Mouse (Mus musculus) limb, embryonic 14.5 days (tissue): ENCODE results near the gene Tas2r135. TPM values are rescaled to one million over a fixed set of nuclear protein-coding genes. Genes with fewer than 3 reads are reported as not detected.

Experiments used
- ATAC-seq: fragments of 200-750 bp; cut with Nextera tagmentation; 2 replicates; pipeline ENCODE4 v1.8.0; 2017; ENCODE audit warnings: low read depth, moderate number of reproducible peaks, moderate TSS enrichment; ENCODE audit not compliant: low FRiP score
- DNase-seq: peaks from one replicate; pipeline ENCODE4 v3.0.0-alpha.2; 2015; ENCODE audit warnings: low spot score
- H3K27ac ChIP-seq: fragments of 300-500 bp; sonication (generic); replicated peaks from 2 replicates; pipeline ENCODE4 v1.5.1; 2014; ENCODE audit warnings: low read depth, mild to moderate bottlenecking, low read length, moderate library complexity, mixed read lengths
- H3K27me3 ChIP-seq: fragments of 300-500 bp; sonication (generic); 2 replicates; pipeline ENCODE4 v1.6.1; 2014; ENCODE audit warnings: low read length, mixed read lengths; ENCODE audit not compliant: control insufficient read depth, insufficient read depth
- H3K36me3 ChIP-seq: fragments of 300-500 bp; sonication (generic); 2 replicates; pipeline ENCODE4 v1.6.1; 2014; ENCODE audit warnings: mild to moderate bottlenecking, low read length, moderate library complexity, mixed read lengths; ENCODE audit not compliant: control insufficient read depth, insufficient read depth
- H3K4me1 ChIP-seq: fragments of 300-500 bp; sonication (generic); 2 replicates; pipeline ENCODE4 v1.6.1; 2014; ENCODE audit warnings: antibody characterized with exemption, low read length, mixed read lengths; ENCODE audit not compliant: control insufficient read depth, insufficient read depth
- H3K4me2 ChIP-seq: fragments of 300-500 bp; sonication (generic); replicated peaks from 2 replicates; pipeline ENCODE4 v1.6.1; 2014; ENCODE audit warnings: low read depth, mild to moderate bottlenecking, low read length, moderate library complexity; ENCODE audit not compliant: severe bottlenecking
- H3K4me3 ChIP-seq: fragments of 300-500 bp; sonication (generic); replicated peaks from 2 replicates; pipeline ENCODE4 v1.5.1; 2014; ENCODE audit warnings: low read length
- H3K9ac ChIP-seq: fragments of 300-500 bp; sonication (generic); 2 replicates; pipeline ENCODE4 v1.6.1; 2014; ENCODE audit warnings: mild to moderate bottlenecking, low read depth, low read length, moderate library complexity; ENCODE audit not compliant: severe bottlenecking
- H3K9me3 ChIP-seq: fragments of 300-500 bp; sonication (generic); 2 replicates; pipeline ENCODE4 v1.6.1; 2016; ENCODE audit warnings: low read length; ENCODE audit not compliant: control insufficient read depth
- POLR2A ChIP-seq: fragments of 200-500 bp; IDR thresholded peaks from 2 replicates; pipeline ENCODE4 v1.8.0; 2012; ENCODE audit warnings: inconsistent platforms, mild to moderate bottlenecking, moderate library complexity, borderline replicate concordance; ENCODE audit not compliant: insufficient read depth, insufficient read length; ENCODE audit errors: extremely low read depth
- WGBS: fragments of 180-500 bp; shearing (Covaris S2); extraction: QIAGEN DNeasy Blood & Tissue Kit; methylation state at CpG from one replicate; pipeline ENCODE4 v1.1.7; 2014; 5-methylcytosine and 5-hydroxymethylcytosine counted together
- polyA plus RNA-seq, 2 experiments: library from polyadenylated mRNA; depleted of rRNA in 1 of 2; stranded (reverse) in 1 of 2; unstranded in 1 of 2; fragments of >200 nt; fragmentation: Nextera tagmentation in 1 of 2; extraction: Ambion mirVana in 1 of 2; gene quantifications; 2 replicates each; pipeline versions ENCODE4 v1.2.1 to v1.2.3; 2012 to 2014

The Tas2r135 gene
- polyA plus RNA-seq, 2 experiments, result 0.11 TPM; not detected in 1

DNA sequence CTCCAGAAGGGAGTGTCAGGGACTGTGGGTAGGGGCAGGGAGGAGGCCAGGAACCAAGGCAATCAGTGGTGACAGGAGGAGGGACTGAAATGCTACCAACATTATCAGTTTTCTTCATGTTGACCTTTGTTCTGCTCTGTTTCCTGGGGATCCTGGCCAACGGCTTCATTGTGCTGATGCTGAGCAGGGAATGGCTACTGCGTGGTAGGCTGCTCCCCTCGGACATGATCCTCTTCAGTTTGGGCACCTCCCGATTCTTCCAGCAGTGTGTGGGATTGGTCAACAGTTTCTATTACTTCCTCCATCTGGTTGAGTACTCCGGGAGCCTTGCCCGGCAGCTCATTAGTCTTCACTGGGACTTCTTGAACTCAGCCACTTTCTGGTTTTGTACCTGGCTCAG is 29.2 kb downstream of the Tas2r135 start, which contains the start of gene Tas2r126:
Gene Tas2r126 (plus strand): TSS at position 90 of the 400 bp plus-strand sequence.
- H3K27me3 ChIP-seq, result no peaks in the 10 kb centered on the region
- DNase-seq (no peak), ATAC-seq (no peak)
- H3K27ac ChIP-seq, result no peak within 1 kb of the TSS
- no peak for TF ChIP-seq POLR2A
- H3K4me3 ChIP-seq, result no peak within 1 kb of the TSS
- no peaks in the 10 kb centered on the region for H3K9me3 ChIP-seq
- H3K4me1 ChIP-seq, result no peaks in the 10 kb centered on the region
- no peak within 1 kb of the TSS for H3K4me2 ChIP-seq
- 88% methylated on average over 6 of the region's 6 CpGs for WGBS
- no peaks in the 10 kb centered on the region for H3K36me3 ChIP-seq
- H3K9ac ChIP-seq, result no peak within 1 kb of the TSS

DNA sequence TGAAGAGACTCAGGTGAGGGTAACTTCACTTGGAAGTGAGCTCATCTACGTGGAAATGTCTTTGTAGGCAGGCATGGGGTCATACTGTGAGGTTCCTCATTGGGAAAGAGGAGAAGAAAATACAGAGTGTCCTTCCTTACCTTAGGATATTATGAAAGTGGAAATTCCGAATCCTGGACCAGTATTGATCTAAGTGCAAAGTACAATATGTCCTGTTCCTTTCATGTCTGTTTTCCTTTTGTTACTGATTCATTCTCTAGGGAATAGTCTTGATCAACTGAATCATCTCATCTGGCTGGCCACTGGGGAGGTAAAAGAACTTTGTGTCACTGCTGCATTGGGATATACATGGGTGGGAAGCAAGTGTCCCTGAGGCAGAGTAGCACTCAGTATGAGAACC is 30.3 kb downstream of the Tas2r135 start:
- H3K4me2 ChIP-seq, result no peak overlapping the region
- ATAC-seq, result no peak
- H3K4me3 ChIP-seq, result no peak overlapping the region
- no peaks in the 10 kb centered on the region for H3K36me3 ChIP-seq
- no peak for TF ChIP-seq POLR2A
- no peak overlapping the region for H3K9ac ChIP-seq
- no peaks in the 10 kb centered on the region for H3K4me1 ChIP-seq
- WGBS, result 68% methylated on average over 2 of the region's 2 CpGs
- no peak overlapping the region for H3K27ac ChIP-seq
- no peaks in the 10 kb centered on the region for H3K27me3 ChIP-seq
- no peak for DNase-seq
- H3K9me3 ChIP-seq, result no peaks in the 10 kb centered on the region

DNA sequence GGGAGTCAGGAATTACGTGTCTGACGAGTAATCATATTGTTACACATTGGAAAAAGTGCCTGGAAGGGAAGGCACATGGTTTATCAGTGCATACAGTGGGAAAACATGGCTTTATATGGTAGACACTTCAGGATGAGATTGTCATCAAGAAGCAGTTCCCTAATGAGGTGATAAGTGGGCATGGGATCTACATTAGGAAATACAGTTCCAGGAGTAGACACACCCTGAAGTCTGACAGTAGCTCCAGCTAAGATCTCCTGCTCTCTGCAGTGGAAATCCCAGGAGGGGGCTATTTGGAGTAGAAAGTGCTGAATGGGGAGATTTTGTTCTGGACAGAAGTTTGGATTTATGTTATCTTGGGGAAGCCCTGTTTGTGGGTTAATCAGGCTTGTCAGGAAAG is 36.2 kb downstream of the Tas2r135 start:
- DNase-seq, result no peak
- Histone ChIP-seq H3K9ac (no peak overlapping the region), H3K36me3 (no peaks in the 10 kb centered on the region), H3K4me2 (no peak overlapping the region), H3K27ac (no peak overlapping the region), H3K4me1 (no peaks in the 10 kb centered on the region), H3K9me3 (no peaks in the 10 kb centered on the region), H3K27me3 (no peaks in the 10 kb centered on the region), H3K4me3 (no peak overlapping the region)
- TF ChIP-seq POLR2A, result no peak
- ATAC-seq, result no peak
- 75% methylated on average over 2 of the region's 2 CpGs for WGBS

DNA sequence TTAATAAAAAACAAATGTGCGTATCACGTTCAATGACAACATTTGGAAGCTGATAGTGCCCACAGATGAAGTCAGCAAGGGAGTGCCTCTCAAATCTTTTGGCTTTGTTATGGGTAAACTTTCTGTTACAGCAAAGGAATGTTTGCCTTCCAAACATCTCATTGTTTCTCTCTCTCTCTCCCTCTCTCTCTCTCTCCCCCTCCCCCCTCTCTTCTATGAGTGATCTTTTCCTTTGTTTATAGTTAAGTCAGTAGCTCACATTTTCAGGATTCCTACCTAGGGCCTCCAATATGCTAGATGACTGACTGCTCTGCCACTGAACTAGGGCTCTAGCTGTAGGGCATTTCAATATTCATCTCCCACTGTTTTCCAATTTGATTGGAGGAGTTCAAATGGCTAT is 39.3 kb downstream of the Tas2r135 start:
- Histone ChIP-seq H3K36me3 (no peaks in the 10 kb centered on the region), H3K4me2 (no peak overlapping the region), H3K9ac (no peak overlapping the region), H3K27ac (no peak overlapping the region), H3K4me1 (no peaks in the 10 kb centered on the region), H3K9me3 (no peaks in the 10 kb centered on the region), H3K27me3 (no peaks in the 10 kb centered on the region), H3K4me3 (no peak overlapping the region)
- DNase-seq (no peak), ATAC-seq (no peak)
- no peak for TF ChIP-seq POLR2A
- WGBS, result 73% methylated on average over 2 of the region's 2 CpGs

DNA sequence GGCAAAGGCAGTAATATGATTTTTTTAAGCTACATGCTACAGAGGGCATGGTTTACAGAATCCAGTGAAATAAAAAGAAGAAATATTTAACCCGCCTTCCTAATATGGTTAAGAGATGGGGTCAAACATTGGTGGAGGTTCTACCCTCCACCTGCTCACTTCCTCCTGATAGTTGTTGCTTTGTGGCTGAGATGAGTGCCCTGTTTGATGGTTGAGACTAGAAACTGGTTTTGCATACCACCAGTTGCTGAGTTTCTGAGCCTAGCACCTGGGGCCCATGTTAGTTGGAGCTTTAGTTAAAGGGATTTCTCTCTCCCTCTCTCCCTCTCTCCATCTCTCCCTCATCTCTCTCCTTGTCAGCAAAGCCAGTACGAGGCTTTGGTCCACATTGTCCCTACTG is 42.1 kb downstream of the Tas2r135 start:
- Histone ChIP-seq H3K27me3 (no peaks in the 10 kb centered on the region), H3K36me3 (no peaks in the 10 kb centered on the region), H3K4me2 (no peak overlapping the region), H3K9ac (no peak overlapping the region), H3K4me3 (no peak overlapping the region), H3K9me3 (no peaks in the 10 kb centered on the region), H3K27ac (no peak overlapping the region), H3K4me1 (no peaks in the 10 kb centered on the region)
- DNase-seq (no peak), ATAC-seq (no peak)
- TF ChIP-seq POLR2A, result no peak
- WGBS, result 84% methylated on average over 2 of the region's 2 CpGs

Other genes with a start within 250 kb of the Tas2r135 start
- not detected in 2 replicates for gene Tas2r144, start 190.1 kb upstream of the Tas2r135 start, polyA plus RNA-seq (2012; rRNA removed)
- not detected in 2 replicates for gene Tas2r144, start 190.1 kb upstream of the Tas2r135 start, polyA plus RNA-seq (2014; fragmentation: Nextera tagmentation; extraction: Ambion mirVana)
- gene Gstk1, start 159.5 kb upstream of the Tas2r135 start, polyA plus RNA-seq (2012; rRNA removed), result 12.2 and 16.7 TPM in 2 replicates
- 17.9 and 18.6 TPM in 2 replicates for gene Gstk1, start 159.5 kb upstream of the Tas2r135 start, polyA plus RNA-seq (2014; fragmentation: Nextera tagmentation; extraction: Ambion mirVana)
- 1.2 and 1.3 TPM in 2 replicates for gene Tmem139, start 143.5 kb upstream of the Tas2r135 start, polyA plus RNA-seq (2012; rRNA removed)
- gene Tmem139, start 143.5 kb upstream of the Tas2r135 start, polyA plus RNA-seq (2014; fragmentation: Nextera tagmentation; extraction: Ambion mirVana), result 1.1 and 1.2 TPM in 2 replicates
- gene Casp2, start 140.4 kb upstream of the Tas2r135 start, polyA plus RNA-seq (2012; rRNA removed), result 78.1 and 102 TPM in 2 replicates
- gene Casp2, start 140.4 kb upstream of the Tas2r135 start, polyA plus RNA-seq (2014; fragmentation: Nextera tagmentation; extraction: Ambion mirVana), result 53.3 and 54.9 TPM in 2 replicates
- gene Clcn1, start 118.7 kb upstream of the Tas2r135 start, polyA plus RNA-seq (2012; rRNA removed), result 1.9 TPM in 2 replicates
- gene Clcn1, start 118.7 kb upstream of the Tas2r135 start, polyA plus RNA-seq (2014; fragmentation: Nextera tagmentation; extraction: Ambion mirVana), result 0.29 and 0.61 TPM in 2 replicates
- gene Fam131b, start 80.8 kb upstream of the Tas2r135 start, polyA plus RNA-seq (2012; rRNA removed), result 2.9 and 3.6 TPM in 2 replicates
- gene Fam131b, start 80.8 kb upstream of the Tas2r135 start, polyA plus RNA-seq (2014; fragmentation: Nextera tagmentation; extraction: Ambion mirVana), result 0.29 and 0.47 TPM in 2 replicates
- 176 and 232 TPM in 2 replicates for gene Zyx, start 55.8 kb upstream of the Tas2r135 start, polyA plus RNA-seq (2012; rRNA removed)
- 152 and 159 TPM in 2 replicates for gene Zyx, start 55.8 kb upstream of the Tas2r135 start, polyA plus RNA-seq (2014; fragmentation: Nextera tagmentation; extraction: Ambion mirVana)
- 17.7 and 18.3 TPM in 2 replicates for gene Epha1, start 32.2 kb upstream of the Tas2r135 start, polyA plus RNA-seq (2012; rRNA removed)
- gene Epha1, start 32.2 kb upstream of the Tas2r135 start, polyA plus RNA-seq (2014; fragmentation: Nextera tagmentation; extraction: Ambion mirVana), result 7.4 and 8.8 TPM in 2 replicates
- 0.17 and 0.28 TPM in 2 replicates for gene Tas2r143, start 5.2 kb upstream of the Tas2r135 start, polyA plus RNA-seq (2012; rRNA removed)
- gene Tas2r143, start 5.2 kb upstream of the Tas2r135 start, polyA plus RNA-seq (2014; fragmentation: Nextera tagmentation; extraction: Ambion mirVana), result not detected in 2 replicates
- gene Tas2r126, start 29.1 kb downstream of the Tas2r135 start, polyA plus RNA-seq (2012; rRNA removed), result not detected in 2 replicates
- not detected in 2 replicates for gene Tas2r126, start 29.1 kb downstream of the Tas2r135 start, polyA plus RNA-seq (2014; fragmentation: Nextera tagmentation; extraction: Ambion mirVana)
- gene Olfr458, start 59.8 kb downstream of the Tas2r135 start, polyA plus RNA-seq (2012; rRNA removed), result not detected in 2 replicates
- gene Olfr458, start 59.8 kb downstream of the Tas2r135 start, polyA plus RNA-seq (2014; fragmentation: Nextera tagmentation; extraction: Ambion mirVana), result not detected in 2 replicates
- not detected in 2 replicates for gene Olfr457, start 70.9 kb downstream of the Tas2r135 start, polyA plus RNA-seq (2012; rRNA removed)
- 0.07 TPM in 1 of 2 replicates, not detected in the other for gene Olfr457, start 70.9 kb downstream of the Tas2r135 start, polyA plus RNA-seq (2014; fragmentation: Nextera tagmentation; extraction: Ambion mirVana)
- not detected in 2 replicates for gene Olfr456, start 81.8 kb downstream of the Tas2r135 start, polyA plus RNA-seq (2012; rRNA removed)
- gene Olfr456, start 81.8 kb downstream of the Tas2r135 start, polyA plus RNA-seq (2014; fragmentation: Nextera tagmentation; extraction: Ambion mirVana), result not detected in 2 replicates
- gene Olfr455, start 142.2 kb downstream of the Tas2r135 start, polyA plus RNA-seq (2012; rRNA removed), result not detected in 2 replicates
- not detected in 2 replicates for gene Olfr455, start 142.2 kb downstream of the Tas2r135 start, polyA plus RNA-seq (2014; fragmentation: Nextera tagmentation; extraction: Ambion mirVana)
- gene Tcaf3, start 192.3 kb downstream of the Tas2r135 start, polyA plus RNA-seq (2012; rRNA removed), result not detected in 2 replicates
- not detected in 2 replicates for gene Tcaf3, start 192.3 kb downstream of the Tas2r135 start, polyA plus RNA-seq (2014; fragmentation: Nextera tagmentation; extraction: Ambion mirVana)
- 3.9 and 4.3 TPM in 2 replicates for gene Tcaf2, start 239.8 kb downstream of the Tas2r135 start, polyA plus RNA-seq (2012; rRNA removed)
- 2.3 and 2.6 TPM in 2 replicates for gene Tcaf2, start 239.8 kb downstream of the Tas2r135 start, polyA plus RNA-seq (2014; fragmentation: Nextera tagmentation; extraction: Ambion mirVana)